Mouse (Mus musculus) myocyte (in vitro differentiated cells): ENCODE results near the gene Sox15. TPM values are rescaled to one million over a fixed set of nuclear protein-coding genes. Genes with fewer than 3 reads are reported as not detected.

Experiments used
- H3K27me3 ChIP-seq: one replicate; pipeline ENCODE4 v1.6.1; 2011; ENCODE audit not compliant: control insufficient read depth, insufficient read depth, insufficient read length
- H3K36me3 ChIP-seq: one replicate; pipeline ENCODE4 v1.6.1; 2011; ENCODE audit not compliant: control insufficient read depth, insufficient read depth
- H3K4me2 ChIP-seq: one replicate; pipeline ENCODE4 v1.6.1; 2011; ENCODE audit warnings: low read depth, control low read depth
- H3K4me3 ChIP-seq: one replicate; pipeline ENCODE4 v1.5.1; 2011; ENCODE audit warnings: mild to moderate bottlenecking, control low read depth, moderate library complexity
- H3K79me2 ChIP-seq: one replicate; pipeline ENCODE4 v1.6.1; 2011; ENCODE audit not compliant: control insufficient read depth, insufficient read depth
- H3ac ChIP-seq: one replicate; pipeline ENCODE4 v1.6.1; 2011; ENCODE audit not compliant: control insufficient read depth, insufficient read length
- CEBPB ChIP-seq: IDR thresholded peaks from 2 replicates; pipeline ENCODE4 v1.6.1; 2011; ENCODE audit warnings: mild to moderate bottlenecking, moderate library complexity; ENCODE audit not compliant: poor library complexity, insufficient read depth, severe bottlenecking
- E2F4 ChIP-seq: IDR thresholded peaks from one replicate; pipeline ENCODE4 v1.6.1; 2011; ENCODE audit warnings: mild to moderate bottlenecking, control low read depth, moderate library complexity; ENCODE audit not compliant: insufficient read depth
- MAX ChIP-seq: IDR thresholded peaks from one replicate; pipeline ENCODE4 v1.6.1; 2011; ENCODE audit warnings: low read depth, mild to moderate bottlenecking, control low read depth
- MYOD1 ChIP-seq, 3 experiments: IDR thresholded peaks; one replicate each; pipeline ENCODE4 v1.6.1; 2011; ENCODE audit warnings: control low read depth in 2 of 3, low read depth in 2 of 3, mild to moderate bottlenecking in 2 of 3, moderate library complexity in 1 of 3; ENCODE audit not compliant: insufficient read length in 2 of 3, control insufficient read depth in 1 of 3
- MYOG ChIP-seq, 3 experiments: IDR thresholded peaks; one replicate each; pipeline ENCODE4 v1.6.1; 2011; ENCODE audit warnings: control low read depth in 2 of 3, low read depth in 2 of 3, mild to moderate bottlenecking in 2 of 3; ENCODE audit not compliant: insufficient read length in 2 of 3, control insufficient read depth in 1 of 3, insufficient read depth in 1 of 3
- POLR2A ChIP-seq: IDR thresholded peaks from one replicate; pipeline ENCODE4 v1.6.1; 2011; ENCODE audit warnings: low read depth, mild to moderate bottlenecking, control low read depth, moderate library complexity; ENCODE audit not compliant: insufficient read length
- POLR2AphosphoS2 ChIP-seq: IDR thresholded peaks from one replicate; pipeline ENCODE4 v1.6.1; 2011; ENCODE audit warnings: low read depth, control low read depth; ENCODE audit not compliant: insufficient read length
- REST ChIP-seq: IDR thresholded peaks from one replicate; pipeline ENCODE4 v1.6.1; 2011; ENCODE audit warnings: mild to moderate bottlenecking, control low read depth, moderate library complexity; ENCODE audit not compliant: insufficient read depth, insufficient read length
- SRF ChIP-seq: IDR thresholded peaks from one replicate; pipeline ENCODE4 v1.6.1; 2011; ENCODE audit warnings: low read depth; ENCODE audit not compliant: control insufficient read depth, insufficient read length
- TCF12 ChIP-seq: IDR thresholded peaks from one replicate; pipeline ENCODE4 v1.6.1; 2011; ENCODE audit warnings: mild to moderate bottlenecking, control low read depth; ENCODE audit not compliant: poor library complexity, insufficient read depth, severe bottlenecking
- TCF3 ChIP-seq: IDR thresholded peaks from one replicate; pipeline ENCODE4 v1.6.1; 2011; ENCODE audit warnings: low read depth, control low read depth; ENCODE audit not compliant: insufficient read length
- USF1 ChIP-seq: IDR thresholded peaks from one replicate; pipeline ENCODE4 v1.6.1; 2011; ENCODE audit warnings: low read depth, mild to moderate bottlenecking, control low read depth, moderate library complexity
- polyA plus RNA-seq: library from polyadenylated mRNA; unstranded; fragments of >200 nt; fragmentation: generic; extraction: Trizol; gene quantifications from one replicate; pipeline ENCODE4 v1.2.1, GENCODE M21; 2012; ENCODE audit warnings: missing spikeins

Sox15 gene
- polyA plus RNA-seq, 1 experiment, result 0.07 TPM

- no peak for TF ChIP-seq MYOG (IDR thresholded peaks at IDR 0.05; ENCODE audit: control insufficient read depth in 1 of 3, insufficient read depth in 1 of 3, insufficient read length in 2 of 3, low read depth in 2 of 3)
- no peak for TF ChIP-seq TCF12
- TF ChIP-seq POLR2AphosphoS2, result no peak
- no peak for TF ChIP-seq MYOD1 (IDR thresholded peaks at IDR 0.05; ENCODE audit: control insufficient read depth in 1 of 3, insufficient read length in 2 of 3, low read depth in 2 of 3)
- no peak for TF ChIP-seq CEBPB
- TF ChIP-seq MAX, result no peak
- TF ChIP-seq POLR2A, result no peak
- TF ChIP-seq USF1, result no peak
- no peak for TF ChIP-seq SRF
- no peak for TF ChIP-seq E2F4
- no peak for TF ChIP-seq REST
- TF ChIP-seq TCF3, result no peak
- H3K36me3 ChIP-seq, result peaks cover 70% of the 10 kb centered on the region
- H3ac ChIP-seq, result no peak overlapping the region
- no peaks in the 10 kb centered on the region for H3K27me3 ChIP-seq
- no peaks in the 10 kb centered on the region for H3K79me2 ChIP-seq
- no peak overlapping the region for H3K4me3 ChIP-seq
- H3K4me2 ChIP-seq, result no peak overlapping the region
Observed at GRCm38 (mm10) chr11:69645860-69646259, 9.3 kb upstream of the Sox15 start.

- H3K27me3 ChIP-seq, result no peaks in the 10 kb centered on the region
- no peak overlapping the region for H3K4me3 ChIP-seq
- H3K36me3 ChIP-seq, result peaks cover 27% of the 10 kb centered on the region
- no peak overlapping the region for H3ac ChIP-seq
- no peaks in the 10 kb centered on the region for H3K79me2 ChIP-seq
- no peak for TF ChIP-seq MYOG (IDR thresholded peaks at IDR 0.05; ENCODE audit: control insufficient read depth in 1 of 3, insufficient read depth in 1 of 3, insufficient read length in 2 of 3, low read depth in 2 of 3)
- no peak for TF ChIP-seq SRF
- no peak for TF ChIP-seq TCF12
- TF ChIP-seq E2F4, result no peak
- no peak for TF ChIP-seq MYOD1 (IDR thresholded peaks at IDR 0.05; ENCODE audit: control insufficient read depth in 1 of 3, insufficient read length in 2 of 3, low read depth in 2 of 3)
- no peak for TF ChIP-seq TCF3
- TF ChIP-seq POLR2AphosphoS2, result no peak
- TF ChIP-seq MAX, result no peak
- no peak for TF ChIP-seq CEBPB
- TF ChIP-seq REST, result no peak
- no peak for TF ChIP-seq USF1
- TF ChIP-seq POLR2A, result no peak
- H3K4me2 ChIP-seq, result no peak overlapping the region
Observed at GRCm38 (mm10) chr11:69653399-69653798, 1.7 kb upstream of the Sox15 start.

GRCm38 (mm10) chr11:69654760-69655159, 354 bp upstream of the Sox15 start:
- TF ChIP-seq SRF (no peak), USF1 (no peak), POLR2A (no peak), MYOG (IDR thresholded peaks at IDR 0.05; ENCODE audit: control insufficient read depth in 1 of 3, insufficient read depth in 1 of 3, insufficient read length in 2 of 3, low read depth in 2 of 3) (no peak), E2F4 (no peak), MAX (no peak), MYOD1 (IDR thresholded peaks at IDR 0.05; ENCODE audit: control insufficient read depth in 1 of 3, insufficient read length in 2 of 3, low read depth in 2 of 3) (no peak), TCF3 (no peak), POLR2AphosphoS2 (no peak), CEBPB (no peak), REST (no peak), TCF12 (no peak)
- H3ac ChIP-seq, result no peak overlapping the region
- H3K27me3 ChIP-seq, result no peaks in the 10 kb centered on the region
- H3K4me2 ChIP-seq, result no peak overlapping the region
- H3K36me3 ChIP-seq, result peaks cover 14% of the 10 kb centered on the region
- peaks cover 2% of the 10 kb centered on the region for H3K79me2 ChIP-seq
- H3K4me3 ChIP-seq, result no peak overlapping the region

- H3K79me2 ChIP-seq, result peaks cover 15% of the 10 kb centered on the region
- no peak overlapping the region for H3K4me2 ChIP-seq
- TF ChIP-seq SRF, result no peak
- no peak for TF ChIP-seq REST
- no peak for TF ChIP-seq CEBPB
- no peak for TF ChIP-seq MYOD1 (IDR thresholded peaks at IDR 0.05; ENCODE audit: control insufficient read depth in 1 of 3, insufficient read length in 2 of 3, low read depth in 2 of 3)
- TF ChIP-seq E2F4, result no peak
- peaks cover 7% of the 10 kb centered on the region for H3K36me3 ChIP-seq
- no peak overlapping the region for H3ac ChIP-seq
- no peak overlapping the region for H3K4me3 ChIP-seq
- no peaks in the 10 kb centered on the region for H3K27me3 ChIP-seq
Observed at GRCm38 (mm10) chr11:69656065-69656455, 946 bp downstream of the Sox15 start.
